Mouse (Mus musculus) midbrain, embryonic 14.5 days (tissue): Measurements from ENCODE around the gene Cd300ld4. TPM values are rescaled to one million over a fixed set of nuclear protein-coding genes. Genes with fewer than 3 reads are reported as not detected.
"Not testable (repeated sequence)": the region's sequence is repeated elsewhere in the genome, so short reads cannot be mapped to it uniquely, and the experiment has no call there.

Experiments used
- ATAC-seq: fragments of 200-750 bp; cut with Nextera tagmentation; 2 replicates; pipeline ENCODE4 v1.8.0; 2017; ENCODE audit warnings: moderate number of reproducible peaks, moderate library complexity; ENCODE audit not compliant: low FRiP score, low TSS enrichment
- DNase-seq: peaks from one replicate; pipeline ENCODE4 v3.0.0-alpha.2; 2015
- H3K27ac ChIP-seq: fragments of 300-500 bp; sonication (generic); replicated peaks from 2 replicates; pipeline ENCODE4 v1.5.1; 2014; ENCODE audit warnings: mild to moderate bottlenecking, low read depth, low read length, moderate library complexity
- H3K27me3 ChIP-seq: fragments of 300-500 bp; sonication (generic); 2 replicates; pipeline ENCODE4 v1.6.1; 2014; ENCODE audit warnings: low read length, control low read depth, mixed read lengths; ENCODE audit not compliant: control insufficient read depth, insufficient read depth
- H3K36me3 ChIP-seq: fragments of 300-500 bp; sonication (generic); 2 replicates; pipeline ENCODE4 v1.6.1; 2014; ENCODE audit warnings: low read length, control low read depth; ENCODE audit not compliant: control insufficient read depth, insufficient read depth
- H3K4me1 ChIP-seq: fragments of 300-500 bp; sonication (generic); 2 replicates; pipeline ENCODE4 v1.6.1; 2014; ENCODE audit warnings: mild to moderate bottlenecking, antibody characterized with exemption, low read length, control low read depth; ENCODE audit not compliant: control insufficient read depth, insufficient read depth
- H3K4me2 ChIP-seq: fragments of 300-500 bp; sonication (generic); 2 replicates; pipeline ENCODE4 v1.6.1; 2014; ENCODE audit warnings: mild to moderate bottlenecking, low read length, moderate library complexity
- H3K4me3 ChIP-seq: fragments of 300-500 bp; sonication (generic); replicated peaks from 2 replicates; pipeline ENCODE4 v1.5.1; 2014; ENCODE audit warnings: low read depth, low read length
- H3K9ac ChIP-seq: fragments of 300-500 bp; sonication (generic); replicated peaks from 2 replicates; pipeline ENCODE4 v1.6.1; 2014; ENCODE audit warnings: mild to moderate bottlenecking, low read length, moderate library complexity
- H3K9me3 ChIP-seq: fragments of 300-500 bp; sonication (generic); 2 replicates; pipeline ENCODE4 v1.6.1; 2016; ENCODE audit warnings: low read length, control low read depth, mixed read lengths; ENCODE audit not compliant: control insufficient read depth
- WGBS: fragments of 180-500 bp; shearing (Covaris S2); extraction: QIAGEN DNeasy Blood & Tissue Kit; methylation state at CpG from one replicate; pipeline ENCODE4 v1.1.7; 2014; 5-methylcytosine and 5-hydroxymethylcytosine counted together
- polyA plus RNA-seq: library from polyadenylated mRNA; unstranded; fragments of >200 nt; fragmentation: Nextera tagmentation; extraction: Ambion mirVana; gene quantifications from 2 replicates; pipeline ENCODE4 v1.2.1, GENCODE M21; 2014

Gene Cd300ld4
- polyA plus RNA-seq, 1 experiment from 2014 or later: not detected

DNA sequence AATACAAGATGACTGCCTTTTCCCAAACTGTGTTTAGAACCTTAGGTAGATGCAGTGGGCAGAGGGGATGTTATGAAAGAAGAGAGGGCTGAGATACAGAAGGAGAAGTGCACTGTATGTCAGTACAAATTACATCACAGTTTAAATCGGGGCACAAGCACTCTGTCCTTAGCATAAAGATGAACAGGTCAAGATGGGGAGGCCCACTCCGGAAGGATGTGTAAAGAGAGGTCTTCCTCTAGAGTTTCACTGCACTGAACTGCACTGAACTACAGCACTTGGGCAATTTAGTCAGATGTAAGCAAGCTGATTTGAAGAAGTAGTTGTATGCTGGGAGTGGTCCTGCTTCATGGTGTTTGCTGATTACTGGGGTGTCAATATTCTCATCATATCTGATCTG, 33.0 kb upstream of the Cd300ld4 start:
- ATAC-seq (no peak), DNase-seq (no peak)
- no peak overlapping the region for H3K4me3 ChIP-seq
- no peaks in the 10 kb centered on the region for H3K27me3 ChIP-seq
- H3K4me2 ChIP-seq: no peak overlapping the region
- no peaks in the 10 kb centered on the region for H3K36me3 ChIP-seq
- no peak overlapping the region for H3K27ac ChIP-seq
- H3K4me1 ChIP-seq: no peaks in the 10 kb centered on the region
- H3K9me3 ChIP-seq: no peaks in the 10 kb centered on the region
- WGBS: 91% methylated on average over 2 of the region's 2 CpGs
- no peak overlapping the region for H3K9ac ChIP-seq

- no peak for ATAC-seq
- Histone ChIP-seq H3K4me1 (no peaks in the 10 kb centered on the region), H3K9me3 (no peaks in the 10 kb centered on the region), H3K9ac (no peak overlapping the region), H3K27me3 (no peaks in the 10 kb centered on the region), H3K4me2 (no peak overlapping the region), H3K36me3 (no peaks in the 10 kb centered on the region), H3K4me3 (no peak overlapping the region), H3K27ac (no peak overlapping the region)
- WGBS: 80% methylated on average over 4 of the region's 4 CpGs
- DNase-seq: no peak
These were observed 31.9 kb upstream of the Cd300ld4 start for GRCm38 (mm10) chr11:115058701-115059100.

DNA sequence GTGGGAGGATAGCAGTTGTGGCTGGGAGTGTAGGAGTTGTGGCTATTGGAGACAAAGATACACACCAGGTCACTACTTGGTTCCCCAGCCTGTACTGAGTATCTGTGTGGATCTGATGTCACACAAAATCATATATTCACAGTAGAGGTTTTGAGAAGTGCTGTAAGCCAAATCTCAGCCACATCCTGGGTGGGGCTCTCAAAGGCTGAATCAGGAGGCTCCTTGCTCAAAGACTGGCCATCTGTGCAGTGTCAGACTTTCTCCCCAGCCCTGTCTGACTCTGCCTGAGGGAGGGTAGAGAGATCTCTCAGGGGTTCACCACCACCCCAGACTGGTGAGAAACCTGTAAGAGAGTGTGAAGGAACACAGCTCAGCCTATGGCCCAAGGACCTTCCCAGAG, 27.7 kb upstream of the Cd300ld4 start:
- no peaks in the 10 kb centered on the region for H3K36me3 ChIP-seq
- no peak for DNase-seq
- ATAC-seq: no peak
- no peak overlapping the region for H3K4me3 ChIP-seq
- H3K27ac ChIP-seq: no peak overlapping the region
- H3K4me1 ChIP-seq: no peaks in the 10 kb centered on the region
- H3K4me2 ChIP-seq: no peak overlapping the region
- no peaks in the 10 kb centered on the region for H3K27me3 ChIP-seq
- no peaks in the 10 kb centered on the region for H3K9me3 ChIP-seq
- H3K9ac ChIP-seq: no peak overlapping the region

GRCm38 (mm10) chr11:115052991-115053390, 26.2 kb upstream of the Cd300ld4 start:
- WGBS: 89% methylated on average over 1 of the region's 1 CpGs
- no peak for DNase-seq
- H3K27ac ChIP-seq: no peak overlapping the region
- no peaks in the 10 kb centered on the region for H3K9me3 ChIP-seq
- no peak overlapping the region for H3K9ac ChIP-seq
- no peak for ATAC-seq
- H3K27me3 ChIP-seq: no peaks in the 10 kb centered on the region
- no peak overlapping the region for H3K4me3 ChIP-seq
- no peaks in the 10 kb centered on the region for H3K36me3 ChIP-seq
- H3K4me1 ChIP-seq: no peaks in the 10 kb centered on the region
- H3K4me2 ChIP-seq: no peak overlapping the region

DNA sequence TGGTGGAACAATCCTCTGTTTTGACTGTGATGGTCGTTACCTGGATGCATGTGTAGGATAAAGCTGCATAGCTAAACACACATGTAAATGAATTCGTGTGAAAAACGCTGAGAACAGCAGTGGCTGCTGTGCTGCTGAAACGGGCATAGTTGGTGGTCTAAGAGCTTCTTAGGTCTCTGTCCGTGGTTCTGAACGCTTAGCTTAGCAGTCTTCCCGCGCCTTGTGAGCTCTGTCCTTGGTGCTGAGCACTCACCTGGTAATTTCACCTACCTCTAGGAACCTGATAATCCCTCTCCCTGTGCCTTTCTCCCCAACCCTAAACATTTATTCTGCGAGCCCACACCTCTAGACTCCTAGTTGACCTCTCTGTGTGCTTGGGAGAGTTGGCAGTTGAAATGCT, 25.4 kb upstream of the Cd300ld4 start:
- WGBS: 3% methylated on average over 9 of the region's 9 CpGs

DNA sequence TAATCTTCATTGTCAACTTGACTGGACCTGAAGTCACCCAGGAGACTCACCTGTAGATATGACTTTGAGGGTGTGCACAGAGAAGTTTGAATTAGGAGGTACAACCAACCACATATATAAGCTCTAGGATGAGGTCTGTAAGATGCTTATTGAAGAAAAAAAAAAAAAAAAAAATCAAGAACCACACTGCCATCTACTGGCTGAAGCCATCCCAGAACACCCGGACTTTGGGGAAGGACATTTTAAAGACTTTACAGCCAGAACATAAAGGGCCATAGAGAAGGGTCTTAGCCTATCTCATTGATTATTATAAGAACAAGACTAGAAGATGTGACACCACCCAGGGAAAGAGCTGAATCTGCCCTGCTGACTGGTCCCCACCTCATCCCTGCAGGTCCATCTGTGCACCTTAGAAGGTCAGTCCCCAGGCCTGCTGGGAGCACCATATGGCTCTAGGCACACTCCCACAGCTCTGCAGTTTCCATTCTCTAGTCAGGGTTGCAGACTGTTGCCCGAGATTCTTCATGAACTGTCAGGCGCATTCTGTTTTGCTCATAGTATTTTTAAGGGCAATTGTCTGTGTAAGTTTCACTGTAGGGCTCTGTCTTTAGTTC, 22.6 kb upstream of the Cd300ld4 start:
- no peak for ATAC-seq
- DNase-seq: peak; percentile 37
- 54% methylated on average over 3 of the region's 3 CpGs for WGBS
- H3K9ac ChIP-seq: no peak overlapping the region
- no peaks in the 10 kb centered on the region for H3K9me3 ChIP-seq
- no peak overlapping the region for H3K27ac ChIP-seq
- no peak overlapping the region for H3K4me2 ChIP-seq
- no peaks in the 10 kb centered on the region for H3K36me3 ChIP-seq
- H3K4me3 ChIP-seq: no peak overlapping the region
- no peaks in the 10 kb centered on the region for H3K4me1 ChIP-seq
- no peaks in the 10 kb centered on the region for H3K27me3 ChIP-seq

More for the DNA sequence above, 25.4 kb upstream of the Cd300ld4 start:
- no peaks in the 10 kb centered on the region for H3K27me3 ChIP-seq
- H3K4me3 ChIP-seq: no peak overlapping the region
- ATAC-seq: no peak
- H3K9me3 ChIP-seq: no peaks in the 10 kb centered on the region
- H3K36me3 ChIP-seq: no peaks in the 10 kb centered on the region
- H3K4me1 ChIP-seq: no peaks in the 10 kb centered on the region
- no peak overlapping the region for H3K27ac ChIP-seq
- H3K4me2 ChIP-seq: no peak overlapping the region
- peak; percentile 51 for DNase-seq
- no peak overlapping the region for H3K9ac ChIP-seq

DNA sequence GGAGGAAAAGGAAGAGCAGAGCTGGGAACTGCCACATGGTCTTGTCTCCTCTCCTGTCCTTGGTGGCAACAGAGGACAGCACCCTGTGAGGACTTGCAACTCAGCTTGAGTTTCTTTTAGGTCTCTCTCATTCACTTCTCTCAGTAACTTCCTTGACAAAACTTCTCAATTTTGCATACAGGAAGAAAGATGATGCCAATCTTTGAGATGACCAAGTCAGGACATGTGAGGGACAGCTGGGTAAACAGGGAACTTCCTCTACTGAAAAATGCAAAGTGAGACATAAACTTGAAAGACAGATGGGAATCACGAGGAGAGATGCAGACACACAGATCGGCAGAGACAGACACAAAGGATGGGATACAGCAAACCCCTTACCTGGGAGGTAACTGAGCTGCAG, 21.4 kb upstream of the Cd300ld4 start, which contains the start of gene Cd300ld3:
Cd300ld3 (minus strand) TSS at position 151 of the 400 bp plus-strand sequence.
- Histone ChIP-seq H3K27ac (no peak within 1 kb of the TSS), H3K4me1 (no peaks in the 10 kb centered on the region), H3K4me2 (no peak within 1 kb of the TSS), H3K36me3 (no peaks in the 10 kb centered on the region), H3K4me3 (no peak within 1 kb of the TSS), H3K27me3 (no peaks in the 10 kb centered on the region), H3K9ac (no peak within 1 kb of the TSS), H3K9me3 (no peaks in the 10 kb centered on the region)
- ATAC-seq (no peak), DNase-seq (no peak)
- 88% methylated on average over 2 of the region's 2 CpGs for WGBS

DNA sequence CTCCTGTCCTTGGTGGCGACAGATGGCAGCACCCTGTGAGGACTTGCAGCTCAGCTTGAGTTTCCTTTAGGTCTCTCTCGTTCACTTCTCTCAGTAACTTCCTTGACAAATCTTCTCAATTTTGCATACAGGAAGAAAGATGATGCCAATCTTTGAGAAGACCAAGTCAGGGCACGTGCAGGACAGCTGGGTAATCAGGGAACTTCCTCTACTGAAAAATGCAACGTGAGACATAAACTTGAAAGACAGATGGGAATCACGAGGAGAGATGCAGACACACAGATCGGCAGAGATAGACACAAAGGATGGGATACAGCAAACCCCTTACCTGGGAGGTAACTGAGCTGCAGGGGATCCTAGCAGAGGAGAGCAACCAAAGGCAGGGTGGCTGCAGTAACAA, 10.9 kb upstream of the Cd300ld4 start, which contains the start of gene Cd300ld5:
Cd300ld5 (minus strand) TSS at position 101 of the 400 bp plus-strand sequence.
- H3K4me3 ChIP-seq, H3K4me1 ChIP-seq, ATAC-seq, H3K9ac ChIP-seq, H3K36me3 ChIP-seq, H3K27ac ChIP-seq, H3K4me2 ChIP-seq, H3K9me3 ChIP-seq, DNase-seq, H3K27me3 ChIP-seq: not testable (repeated sequence)
- WGBS: no CpG with 5 or more reads among the region's 6 CpGs

DNA sequence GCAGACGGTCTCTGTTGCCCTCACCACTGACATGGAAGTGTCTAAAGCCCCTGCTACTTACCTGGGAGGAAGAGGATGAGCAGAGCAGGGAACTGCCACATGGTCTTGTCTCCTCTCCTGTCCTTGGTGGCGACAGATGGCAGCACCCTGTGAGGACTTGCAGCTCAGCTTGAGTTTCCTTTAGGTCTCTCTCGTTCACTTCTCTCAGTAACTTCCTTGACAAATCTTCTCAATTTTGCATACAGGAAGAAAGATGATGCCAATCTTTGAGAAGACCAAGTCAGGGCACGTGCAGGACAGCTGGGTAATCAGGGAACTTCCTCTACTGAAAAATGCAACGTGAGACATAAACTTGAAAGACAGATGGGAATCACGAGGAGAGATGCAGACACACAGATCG, 10.7 kb downstream of the Cd300ld4 start, which contains the start of gene Cd300ld2:
Cd300ld2 (minus strand) TSS at position 101 of the 400 bp plus-strand sequence.
- ATAC-seq, DNase-seq, H3K4me1 ChIP-seq, H3K9me3 ChIP-seq, H3K36me3 ChIP-seq, H3K27me3 ChIP-seq, H3K4me2 ChIP-seq, H3K9ac ChIP-seq, H3K27ac ChIP-seq, H3K4me3 ChIP-seq: not testable (repeated sequence)
- no CpG with 5 or more reads among the region's 7 CpGs for WGBS
